Mouse (Mus musculus) forebrain, embryonic 14.5 days (tissue): ENCODE measurements at regions not wholly inside any gene's neighbourhood (a gene's known extent, or its start where the extent isn't known, plus 50 kb on each side); places are given as distances from the start of the nearest gene placed in this dataset.

Source experiments
- ATAC-seq: fragments of 200-750 bp; cut with Nextera tagmentation; 2 replicates; pipeline ENCODE4 v1.8.0; 2017; ENCODE audit warnings: mild to moderate bottlenecking, moderate library complexity
- DNase-seq: peaks from one replicate; pipeline ENCODE4 v3.0.0-alpha.2; 2015; ENCODE audit warnings: low spot score
- H3K27ac ChIP-seq: fragments of 300-500 bp; sonication (generic); 2 replicates; pipeline ENCODE4 v1.5.1; 2014; ENCODE audit warnings: low read depth, mild to moderate bottlenecking, control low read depth, low read length, moderate library complexity
- H3K27me3 ChIP-seq: fragments of 300-500 bp; sonication (generic); replicated peaks from 2 replicates; pipeline ENCODE4 v1.6.1; 2014; ENCODE audit warnings: low read length, control low read depth, mixed read lengths; ENCODE audit not compliant: control insufficient read depth, insufficient read depth
- H3K36me3 ChIP-seq: fragments of 300-500 bp; sonication (generic); 2 replicates; pipeline ENCODE4 v1.6.1; 2014; ENCODE audit warnings: low read length, control low read depth; ENCODE audit not compliant: control insufficient read depth, insufficient read depth
- H3K4me1 ChIP-seq: fragments of 300-500 bp; sonication (generic); 2 replicates; pipeline ENCODE4 v1.6.1; 2014; ENCODE audit warnings: antibody characterized with exemption, low read length, control low read depth; ENCODE audit not compliant: control insufficient read depth, insufficient read depth
- H3K4me2 ChIP-seq: fragments of 300-500 bp; sonication (generic); 2 replicates; pipeline ENCODE4 v1.6.1; 2014; ENCODE audit warnings: mild to moderate bottlenecking, control low read depth, low read length
- H3K4me3 ChIP-seq: fragments of 300-500 bp; sonication (generic); 2 replicates; pipeline ENCODE4 v1.5.1; 2014; ENCODE audit warnings: low read depth, low read length, control low read depth
- H3K9ac ChIP-seq: fragments of 300-500 bp; sonication (generic); 2 replicates; pipeline ENCODE4 v1.6.1; 2014; ENCODE audit warnings: mild to moderate bottlenecking, low read length, control low read depth, moderate library complexity
- H3K9me3 ChIP-seq: fragments of 300-500 bp; sonication (generic); replicated peaks from 2 replicates; pipeline ENCODE4 v1.6.1; 2016; ENCODE audit warnings: low read length, control low read depth, mixed read lengths; ENCODE audit not compliant: control insufficient read depth
- WGBS: fragments of 180-500 bp; shearing (Covaris S2); extraction: QIAGEN DNeasy Blood & Tissue Kit; methylation state at CpG from one replicate; pipeline ENCODE4 v1.1.7; 2014; 5-methylcytosine and 5-hydroxymethylcytosine counted together

DNA sequence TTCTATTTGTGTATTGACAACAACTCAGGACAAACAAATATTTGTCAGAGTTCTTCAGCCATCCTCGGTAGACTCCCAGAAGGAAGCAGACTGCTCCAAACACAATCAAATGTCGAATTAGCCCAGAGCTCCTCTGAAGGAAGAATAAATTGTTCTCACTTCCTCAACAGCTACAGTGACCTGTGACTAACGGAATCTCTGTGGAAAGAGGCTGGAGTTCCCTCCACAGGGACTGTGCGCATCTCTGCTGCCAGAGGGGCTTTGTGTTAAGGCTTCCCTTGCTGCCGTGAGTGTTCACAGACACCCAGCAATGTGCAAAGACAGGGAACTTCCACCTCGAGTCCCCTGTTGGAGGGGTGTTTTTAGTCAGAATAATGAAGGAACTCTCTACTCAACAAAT, 107.0 kb upstream of the Irs2 start:
- no peak overlapping the region for H3K4me2 ChIP-seq
- H3K9ac ChIP-seq = no peak overlapping the region
- 0 out of 2 replicates have a peak, but pooled peaks cover 3% of the 10 kb centered on the region for H3K4me1 ChIP-seq
- no peak overlapping the region for H3K4me3 ChIP-seq
- DNase-seq = no peak
- H3K27me3 ChIP-seq = 0 out of 2 replicates have a peak, but pooled peaks cover 3% of the 10 kb centered on the region
- H3K36me3 ChIP-seq = no peaks in the 10 kb centered on the region
- WGBS = 63% methylated on average over 6 of the region's 6 CpGs
- no peak overlapping the region for H3K27ac ChIP-seq
- ATAC-seq = no peak
- H3K9me3 ChIP-seq = no peaks in the 10 kb centered on the region

DNA sequence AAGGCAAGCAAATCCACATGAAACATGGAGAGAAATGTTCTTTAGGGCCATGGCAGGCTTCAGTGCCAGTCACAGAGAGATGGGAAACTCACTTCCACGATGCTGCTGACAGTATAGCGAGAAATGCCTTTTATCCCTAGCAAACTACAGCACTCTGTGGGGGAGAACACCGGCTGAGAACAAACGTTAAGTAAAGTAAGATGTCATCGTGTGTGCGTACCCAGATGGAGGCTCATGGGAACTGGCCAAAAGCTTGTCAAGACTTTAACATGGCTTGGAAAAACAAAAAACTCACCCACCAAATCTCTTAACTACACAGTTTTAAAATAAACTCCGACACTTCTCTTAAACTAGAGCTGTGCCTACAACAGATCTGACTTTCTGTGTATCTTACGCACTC, 106.3 kb upstream of the Irs2 start:
- Histone ChIP-seq H3K9me3 (no peaks in the 10 kb centered on the region), H3K27me3 (0 out of 2 replicates have a peak, but pooled peaks cover 3% of the 10 kb centered on the region), H3K4me3 (no peak overlapping the region), H3K27ac (no peak overlapping the region), H3K4me2 (no peak overlapping the region), H3K4me1 (0 out of 2 replicates have a peak, but pooled peaks cover 3% of the 10 kb centered on the region), H3K36me3 (no peaks in the 10 kb centered on the region), H3K9ac (no peak overlapping the region)
- 66% methylated on average over 8 of the region's 8 CpGs for WGBS
- DNase-seq (peak; percentile 49), ATAC-seq (no peak; the same call in 1 of the 2 replicates)

GRCm38 (mm10) chr8:11112908-11113532, 104.8 kb upstream of the Irs2 start:
- H3K27me3 ChIP-seq = 0 out of 2 replicates have a peak, but pooled peaks cover 3% of the 10 kb centered on the region
- WGBS = 79% methylated on average over 7 of the region's 7 CpGs
- H3K36me3 ChIP-seq = no peaks in the 10 kb centered on the region
- no peak overlapping the region for H3K27ac ChIP-seq
- no peaks in the 10 kb centered on the region for H3K9me3 ChIP-seq
- H3K4me1 ChIP-seq = no peaks in the 10 kb centered on the region
- no peak overlapping the region for H3K4me3 ChIP-seq
- no peak for ATAC-seq
- no peak for DNase-seq
- H3K4me2 ChIP-seq = no peak overlapping the region
- no peak overlapping the region for H3K9ac ChIP-seq

- H3K9ac ChIP-seq = no peak overlapping the region
- no peaks in the 10 kb centered on the region for H3K36me3 ChIP-seq
- DNase-seq = no peak
- H3K27ac ChIP-seq = no peak overlapping the region
- H3K4me1 ChIP-seq = no peaks in the 10 kb centered on the region
- 69% methylated on average over 2 of the region's 2 CpGs for WGBS
- no peak overlapping the region for H3K4me3 ChIP-seq
- H3K27me3 ChIP-seq = 0 out of 2 replicates have a peak, but pooled peaks cover 3% of the 10 kb centered on the region
- H3K9me3 ChIP-seq = no peaks in the 10 kb centered on the region
- no peak for ATAC-seq
- no peak overlapping the region for H3K4me2 ChIP-seq
Observed at GRCm38 (mm10) chr8:11111987-11112386, 103.7 kb upstream of the Irs2 start.

GRCm38 (mm10) chr8:11107435-11107834, 99.2 kb upstream of the Irs2 start:
- no peak overlapping the region for H3K4me3 ChIP-seq
- H3K27me3 ChIP-seq = no peaks in the 10 kb centered on the region
- WGBS = 84% methylated on average over 1 of the region's 1 CpGs
- no peak overlapping the region for H3K27ac ChIP-seq
- no peak overlapping the region for H3K9ac ChIP-seq
- ATAC-seq (no peak), DNase-seq (no peak)
- H3K9me3 ChIP-seq = no peaks in the 10 kb centered on the region
- no peaks in the 10 kb centered on the region for H3K36me3 ChIP-seq
- no peak overlapping the region for H3K4me2 ChIP-seq
- H3K4me1 ChIP-seq = no peaks in the 10 kb centered on the region

- 89% methylated on average over 5 of the region's 5 CpGs for WGBS
- H3K9ac ChIP-seq = no peak overlapping the region
- H3K36me3 ChIP-seq = no peaks in the 10 kb centered on the region
- H3K4me3 ChIP-seq = no peak overlapping the region
- DNase-seq (no peak), ATAC-seq (no peak)
- H3K9me3 ChIP-seq = no peaks in the 10 kb centered on the region
- no peaks in the 10 kb centered on the region for H3K27me3 ChIP-seq
- H3K4me2 ChIP-seq = no peak overlapping the region
- no peaks in the 10 kb centered on the region for H3K4me1 ChIP-seq
- H3K27ac ChIP-seq = no peak overlapping the region
Observed at GRCm38 (mm10) chr8:11107021-11107420, 98.8 kb upstream of the Irs2 start.

DNA sequence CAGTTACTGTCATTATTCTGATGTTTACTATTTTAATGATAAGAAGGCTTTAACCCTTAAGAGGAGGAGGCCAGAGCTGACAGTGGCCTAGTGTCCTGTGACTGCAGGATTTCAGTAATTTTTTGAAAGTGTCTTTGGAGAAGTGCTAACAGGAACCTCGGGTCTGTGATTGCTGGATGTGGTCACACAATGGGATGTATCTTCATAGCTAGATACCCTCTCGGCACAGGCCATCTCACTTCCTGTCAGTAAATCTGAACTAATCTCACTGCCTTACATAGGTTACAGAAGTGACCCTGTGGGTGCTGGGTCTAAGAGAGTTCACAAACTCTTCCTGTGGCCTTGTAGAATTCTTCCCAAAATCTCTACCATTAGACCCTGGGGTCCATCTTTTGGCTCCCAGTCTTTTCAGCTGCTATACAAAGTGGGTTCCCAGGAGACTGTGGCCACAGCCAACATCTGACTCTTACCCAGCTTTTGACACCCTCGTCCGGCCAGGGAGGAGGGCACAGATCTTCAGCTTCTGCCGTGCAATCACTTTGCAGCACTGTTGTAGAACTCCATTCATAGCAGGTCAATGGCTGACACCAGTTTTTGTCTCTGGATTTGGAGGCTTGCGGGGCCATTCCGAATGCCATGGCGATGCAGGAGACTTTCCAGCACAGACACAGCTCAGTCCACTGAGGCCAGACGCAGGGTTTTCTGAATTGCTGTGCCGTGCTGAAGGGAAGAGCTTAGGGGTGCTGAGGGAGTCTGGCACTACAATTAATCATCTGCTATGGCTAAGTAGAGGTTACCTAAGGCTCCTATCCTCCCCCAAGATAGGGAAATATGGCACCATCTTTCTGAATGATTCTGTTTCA, 95.7 kb upstream of the Irs2 start:
- Histone ChIP-seq H3K27me3 (no peaks in the 10 kb centered on the region), H3K36me3 (no peaks in the 10 kb centered on the region), H3K9me3 (no peaks in the 10 kb centered on the region), H3K4me3 (no peak overlapping the region), H3K9ac (no peak overlapping the region), H3K4me1 (no peaks in the 10 kb centered on the region), H3K4me2 (no peak overlapping the region), H3K27ac (no peak overlapping the region)
- DNase-seq (no peak), ATAC-seq (no peak)
- WGBS = 68% methylated on average over 10 of the region's 10 CpGs

DNA sequence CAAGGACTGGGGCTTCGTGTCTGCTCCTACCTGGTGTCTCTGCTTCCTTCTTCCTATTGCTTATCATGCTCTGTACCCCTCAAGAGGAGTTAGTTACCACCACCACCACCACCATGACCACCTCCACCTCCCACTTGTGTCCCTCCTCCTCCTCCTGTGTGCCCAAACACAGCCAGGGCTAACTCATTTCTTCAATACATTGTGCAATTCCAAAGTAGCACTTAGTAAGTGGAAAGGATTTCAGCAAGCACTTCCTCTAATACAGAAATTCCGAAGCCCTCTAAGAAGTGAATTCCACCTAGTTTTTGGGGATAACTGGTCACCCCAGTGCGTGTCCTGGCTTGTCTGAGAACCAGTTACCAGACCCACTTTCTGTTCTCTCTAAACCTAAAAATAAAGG, 92.1 kb upstream of the Irs2 start:
- no peak overlapping the region for H3K4me2 ChIP-seq
- H3K4me3 ChIP-seq = no peak overlapping the region
- H3K9ac ChIP-seq = no peak overlapping the region
- H3K27me3 ChIP-seq = no peaks in the 10 kb centered on the region
- H3K36me3 ChIP-seq = no peaks in the 10 kb centered on the region
- 88% methylated on average over 3 of the region's 3 CpGs for WGBS
- no peaks in the 10 kb centered on the region for H3K9me3 ChIP-seq
- DNase-seq = no peak
- no peaks in the 10 kb centered on the region for H3K4me1 ChIP-seq
- ATAC-seq = no peak
- H3K27ac ChIP-seq = no peak overlapping the region

- H3K36me3 ChIP-seq = no peaks in the 10 kb centered on the region
- ATAC-seq = no peak
Observed at GRCm38 (mm10) chr8:11099591-11099855, 91.3 kb upstream of the Irs2 start.

More at GRCm38 (mm10) chr8:11099591-11099855, 91.3 kb upstream of the Irs2 start:
- no peaks in the 10 kb centered on the region for H3K4me1 ChIP-seq
- 81% methylated on average over 3 of the region's 3 CpGs for WGBS
- no peak overlapping the region for H3K27ac ChIP-seq
- no peaks in the 10 kb centered on the region for H3K27me3 ChIP-seq
- DNase-seq = no peak
- H3K9me3 ChIP-seq = no peaks in the 10 kb centered on the region
- no peak overlapping the region for H3K4me2 ChIP-seq
- H3K4me3 ChIP-seq = no peak overlapping the region
- no peak overlapping the region for H3K9ac ChIP-seq
